Mouse (Mus musculus) left cerebral cortex, adult 8-10 months (tissue): ENCODE measurements around the gene Bcl7c. TPM values are rescaled to one million over a fixed set of nuclear protein-coding genes. Genes with fewer than 3 reads are reported as not detected.

Source experiments
- DNase-seq, 2 experiments: peaks; one replicate each; pipeline ENCODE4 v3.0.0; 2022; ENCODE audit warnings: low spot score in 2 of 2
- total RNA-seq, 4 experiments: library from RNA; stranded (reverse); gene quantifications; 2 replicates each; pipeline ENCODE4 v1.2.4; 2022

The Bcl7c gene
- total RNA-seq, 4 experiments from 2014 or later, result 31.4 to 49.5 (median 43.6) TPM

DNA sequence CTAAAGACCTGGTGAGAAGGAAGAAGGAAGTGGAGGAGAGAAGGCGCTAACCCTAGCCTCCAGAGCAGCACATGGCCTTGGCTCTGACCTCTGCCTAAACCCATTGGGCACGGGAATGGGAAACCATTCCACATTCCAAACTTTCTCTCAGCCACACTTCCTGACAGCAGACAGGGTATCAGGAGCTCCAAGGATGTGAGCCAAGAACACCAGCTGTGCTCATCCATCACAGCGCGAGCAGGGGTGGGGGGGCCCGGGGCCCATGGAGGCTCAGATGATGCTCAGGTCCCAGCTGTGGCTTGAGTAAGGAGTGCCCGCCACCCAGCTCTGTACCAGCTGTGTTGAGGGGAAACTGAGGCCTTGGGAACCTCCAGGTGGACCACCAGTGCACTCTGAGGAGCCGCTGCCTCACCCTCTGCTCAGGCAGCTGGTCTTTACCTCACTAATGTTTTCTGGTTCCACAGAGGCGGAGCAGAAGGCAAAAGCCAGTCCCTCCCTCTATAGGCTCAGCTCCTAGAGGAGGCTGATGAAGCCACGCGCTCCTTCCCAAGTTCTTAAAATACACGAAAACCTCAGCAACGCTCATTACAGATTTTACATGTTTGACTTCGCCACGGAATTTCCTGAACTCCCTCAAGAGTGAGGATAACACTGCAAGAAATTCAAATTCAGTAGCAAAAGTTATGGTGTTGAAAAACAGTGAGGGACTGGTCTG lies 23.3 kb downstream of the Bcl7c start:
- no peak for DNase-seq

GRCm38 (mm10) chr7:127681888-127682553 lies 26.7 kb downstream of the Bcl7c start:
- DNase-seq, result no peak

GRCm38 (mm10) chr7:127680541-127680940 lies 28.2 kb downstream of the Bcl7c start:
- DNase-seq, result no peak

- no peak for DNase-seq
Observed at GRCm38 (mm10) chr7:127678811-127679210, 29.9 kb downstream of the Bcl7c start.

GRCm38 (mm10) chr7:127677609-127678008 lies 31.1 kb downstream of the Bcl7c start:
- DNase-seq, result no peak

DNA sequence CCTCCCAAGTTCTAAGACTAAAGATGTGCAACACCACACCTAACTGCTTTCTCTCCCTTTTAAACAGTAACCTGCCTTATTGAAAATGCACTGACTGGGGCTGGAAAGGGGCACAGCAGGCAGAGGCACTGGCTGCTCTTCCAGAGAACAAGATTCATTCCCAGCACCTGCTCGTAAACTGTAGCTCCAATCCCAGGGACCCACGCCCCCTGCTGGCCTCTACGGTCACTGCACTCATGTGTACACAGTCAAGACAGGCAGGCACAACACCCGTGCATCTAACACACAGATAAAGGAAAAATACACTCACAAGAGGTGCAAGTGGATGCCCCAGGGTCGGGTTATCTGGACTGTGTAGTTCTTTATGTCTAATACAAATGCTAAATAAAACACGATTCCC lies 31.7 kb downstream of the Bcl7c start:
- no peak for DNase-seq

- peak in 1 of 2 experiments; percentile 54 for DNase-seq
Observed at GRCm38 (mm10) chr7:127675391-127675811, 33.3 kb downstream of the Bcl7c start.

GRCm38 (mm10) chr7:127674977-127675376 lies 33.8 kb downstream of the Bcl7c start:
- peak; percentile 25 to 75 for DNase-seq

GRCm38 (mm10) chr7:127672776-127673175 lies 36.0 kb downstream of the Bcl7c start:
- DNase-seq, result no peak

GRCm38 (mm10) chr7:127671880-127672774 lies 36.6 kb downstream of the Bcl7c start:
- DNase-seq, result no peak

DNA sequence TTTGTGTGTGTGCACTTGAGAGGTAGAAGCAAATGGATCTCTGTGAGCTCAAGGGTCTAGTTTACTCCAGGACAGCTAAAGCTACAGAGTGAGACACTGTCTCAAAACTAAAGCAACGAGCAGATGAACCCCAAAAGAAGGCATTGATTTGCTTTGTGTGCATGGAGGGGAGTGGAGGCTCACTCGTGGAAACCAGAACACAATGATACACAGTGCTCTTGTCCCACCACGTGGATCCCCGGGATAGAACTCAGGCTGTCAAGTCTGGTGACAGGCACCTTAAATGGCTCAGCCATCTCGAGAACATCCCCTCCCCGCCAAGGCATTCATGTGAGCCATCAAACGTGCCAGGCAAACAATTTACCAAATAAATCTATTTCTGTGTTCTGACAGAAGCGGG lies 41.6 kb downstream of the Bcl7c start:
- no peak for DNase-seq

DNA sequence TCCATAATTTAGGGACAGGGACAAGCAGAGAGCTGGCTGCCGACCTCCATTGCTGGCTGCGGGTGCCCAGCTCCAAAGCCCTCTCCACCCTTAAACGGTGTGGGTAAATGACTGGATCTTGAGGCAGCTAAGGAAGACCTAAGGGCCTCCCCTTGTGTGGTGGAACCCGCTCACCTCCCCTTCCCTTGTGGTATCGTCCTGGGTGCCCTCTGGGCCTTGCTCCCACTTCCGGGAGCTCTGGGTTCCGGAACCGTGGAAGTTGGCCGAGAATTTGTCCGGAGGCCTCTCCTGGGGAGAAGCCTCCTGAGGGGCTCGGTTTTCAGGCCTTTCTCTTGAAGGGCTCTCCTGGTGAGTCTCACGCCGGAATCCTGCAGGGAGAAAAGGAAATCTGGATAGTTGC lies 42.1 kb downstream of the Bcl7c start:
- no peak for DNase-seq

GRCm38 (mm10) chr7:127666066-127666654 lies 42.6 kb downstream of the Bcl7c start:
- DNase-seq, result no peak

- DNase-seq, result no peak
Observed at GRCm38 (mm10) chr7:127662926-127663325, 45.8 kb downstream of the Bcl7c start.

DNA sequence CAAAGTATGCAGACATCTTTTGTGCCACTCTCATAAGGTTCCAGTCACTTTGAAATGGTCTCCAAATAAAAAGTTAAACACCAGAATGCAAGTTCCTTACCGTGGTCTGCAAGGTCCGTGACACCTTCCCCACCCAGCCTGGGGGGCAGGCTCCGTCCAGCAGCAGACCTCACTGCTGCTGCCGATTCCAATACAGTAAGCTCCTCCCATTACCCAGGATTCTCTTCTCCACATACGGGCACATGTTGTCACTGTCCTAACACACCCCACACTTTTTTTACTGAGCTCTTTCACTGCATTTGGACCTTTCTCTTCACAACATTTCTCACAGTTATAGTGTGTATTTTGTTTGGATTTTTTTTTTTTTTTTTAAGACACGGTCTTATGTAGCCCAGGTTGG lies 46.9 kb downstream of the Bcl7c start:
- no peak for DNase-seq

DNA sequence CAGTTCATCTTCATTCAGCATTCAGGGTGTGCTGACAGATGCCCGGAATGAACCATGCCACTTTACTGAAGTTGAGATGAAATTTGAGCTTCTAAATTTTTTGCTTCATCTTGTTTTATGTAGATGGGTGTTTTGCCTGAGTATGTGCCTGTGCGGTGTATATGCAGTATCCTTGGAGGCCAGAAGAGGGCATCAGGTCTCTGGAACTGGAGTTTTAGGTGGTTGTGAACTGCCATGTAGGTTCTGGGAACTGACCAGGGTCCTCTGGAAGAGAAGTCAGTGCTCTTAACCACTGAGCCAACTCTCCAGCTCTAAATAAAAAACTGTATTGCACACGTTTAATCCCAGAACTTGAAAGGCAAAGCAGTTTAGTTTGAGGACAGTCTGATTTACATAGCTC lies 47.9 kb downstream of the Bcl7c start:
- no peak for DNase-seq

- peak in 1 of 2 experiments; percentile 36 for DNase-seq
Observed at GRCm38 (mm10) chr7:127656946-127657345, 51.8 kb downstream of the Bcl7c start.

GRCm38 (mm10) chr7:127654318-127654717 lies 54.4 kb downstream of the Bcl7c start:
- no peak for DNase-seq

- DNase-seq, result no peak
Observed at GRCm38 (mm10) chr7:127652050-127652449, 56.7 kb downstream of the Bcl7c start.

DNA sequence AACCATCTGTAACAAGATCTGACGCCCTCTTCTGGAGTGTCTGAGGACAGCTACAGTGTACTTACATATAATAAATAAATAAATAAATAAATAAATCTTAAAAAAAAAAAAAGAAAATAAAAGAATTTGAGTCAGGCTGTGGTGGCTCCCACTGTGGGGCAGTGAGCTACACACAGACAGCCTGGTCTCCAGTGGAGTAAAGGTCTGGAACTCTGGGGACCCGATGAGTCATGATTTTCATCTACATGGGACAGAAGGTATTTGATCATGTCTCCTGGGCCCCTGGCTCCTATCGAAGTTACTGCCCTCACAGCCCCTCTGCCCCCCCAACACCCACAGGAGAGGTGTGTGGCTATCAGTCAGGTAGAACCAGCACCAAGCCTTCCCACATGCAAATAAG lies 57.1 kb downstream of the Bcl7c start:
- no peak for DNase-seq

DNA sequence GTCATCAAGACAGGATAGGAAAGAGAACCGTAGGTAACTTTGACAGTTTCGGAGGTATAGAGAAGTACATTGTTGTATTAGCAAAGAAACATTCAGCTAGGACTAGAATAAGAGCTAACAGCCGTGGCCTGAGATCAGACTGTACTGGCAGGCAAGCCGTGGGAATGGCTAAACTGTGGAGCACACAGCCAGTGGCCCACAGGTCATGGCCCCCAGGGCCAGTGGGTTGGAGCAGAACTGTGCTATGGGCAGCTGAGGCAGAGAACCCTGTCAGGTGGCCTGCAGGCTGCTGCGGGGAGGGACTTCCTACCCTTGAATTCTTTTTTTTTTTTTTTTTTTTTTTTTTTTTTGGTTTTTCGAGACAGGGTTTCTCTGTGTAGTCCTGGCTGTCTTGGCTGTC lies 59.5 kb downstream of the Bcl7c start:
- no peak for DNase-seq
